Mouse (Mus musculus) macrophage (primary cell): ENCODE data around the gene Snrpb2. TPM values are rescaled to one million over a fixed set of nuclear protein-coding genes. Genes with fewer than 3 reads are reported as not detected.
A peak's percentile ranks its signal among the peaks of the same experiment; 100 is the strongest.

Experiments used
- H3K27ac ChIP-seq: fragments of 350-480 bp; formaldehyde crosslinking; 2 replicates; pipeline ENCODE4 v1.9.0; 2021
- H3K36me3 ChIP-seq: fragments of 350-480 bp; formaldehyde crosslinking; 2 replicates; pipeline ENCODE4 v1.9.0; 2021; ENCODE audit errors: inconsistent target
- H3K4me3 ChIP-seq: fragments of 350-480 bp; formaldehyde crosslinking; 2 replicates; pipeline ENCODE4 v1.9.0; 2021; ENCODE audit errors: inconsistent target
- H3K79me2 ChIP-seq: fragments of 350-480 bp; formaldehyde crosslinking; 2 replicates; pipeline ENCODE4 v1.9.0; 2021; ENCODE audit errors: inconsistent target
- WGBS: methylation state at CpG from one replicate; pipeline ENCODE4 v1.1.7; 2026; ENCODE audit warnings: inconsistent platforms; ENCODE audit not compliant: missing documents; 5-methylcytosine and 5-hydroxymethylcytosine counted together
- polyA plus RNA-seq: library from polyadenylated mRNA; stranded (reverse); fragments of 250-400 nt; gene quantifications from 3 replicates; pipeline ENCODE4 v1.2.4, GENCODE M21; 2018; ENCODE audit warnings: inconsistent platforms
- total RNA-seq, 78 experiments: library from RNA; depleted of rRNA; stranded (reverse); fragments of 250-400 nt; gene quantifications; 1 replicate in 9 of 78; 2 replicates in 24 of 78; 3 replicates in 43 of 78; 4 replicates in 2 of 78; pipeline ENCODE4 v1.2.4; 2018; ENCODE audit warnings: inconsistent platforms in 56 of 78

Gene Snrpb2
- 10 to 100 TPM; 21.3 to 79.6 (median 53.0) TPM for total RNA-seq (2018; cell fraction: chromatin; rRNA removed)
- total RNA-seq (2018; cell fraction: cytosol; rRNA removed), result 10 to 100 TPM; 26.8 to 56.2 (median 40.5) TPM
- total RNA-seq (2018; cell fraction: nucleus; rRNA removed), result 10 to 100 TPM; 18.5 to 81.5 (median 37.2) TPM
- polyA plus RNA-seq, result 51.1 to 100 TPM (median 60.8 TPM) in 3 replicates

DNA sequence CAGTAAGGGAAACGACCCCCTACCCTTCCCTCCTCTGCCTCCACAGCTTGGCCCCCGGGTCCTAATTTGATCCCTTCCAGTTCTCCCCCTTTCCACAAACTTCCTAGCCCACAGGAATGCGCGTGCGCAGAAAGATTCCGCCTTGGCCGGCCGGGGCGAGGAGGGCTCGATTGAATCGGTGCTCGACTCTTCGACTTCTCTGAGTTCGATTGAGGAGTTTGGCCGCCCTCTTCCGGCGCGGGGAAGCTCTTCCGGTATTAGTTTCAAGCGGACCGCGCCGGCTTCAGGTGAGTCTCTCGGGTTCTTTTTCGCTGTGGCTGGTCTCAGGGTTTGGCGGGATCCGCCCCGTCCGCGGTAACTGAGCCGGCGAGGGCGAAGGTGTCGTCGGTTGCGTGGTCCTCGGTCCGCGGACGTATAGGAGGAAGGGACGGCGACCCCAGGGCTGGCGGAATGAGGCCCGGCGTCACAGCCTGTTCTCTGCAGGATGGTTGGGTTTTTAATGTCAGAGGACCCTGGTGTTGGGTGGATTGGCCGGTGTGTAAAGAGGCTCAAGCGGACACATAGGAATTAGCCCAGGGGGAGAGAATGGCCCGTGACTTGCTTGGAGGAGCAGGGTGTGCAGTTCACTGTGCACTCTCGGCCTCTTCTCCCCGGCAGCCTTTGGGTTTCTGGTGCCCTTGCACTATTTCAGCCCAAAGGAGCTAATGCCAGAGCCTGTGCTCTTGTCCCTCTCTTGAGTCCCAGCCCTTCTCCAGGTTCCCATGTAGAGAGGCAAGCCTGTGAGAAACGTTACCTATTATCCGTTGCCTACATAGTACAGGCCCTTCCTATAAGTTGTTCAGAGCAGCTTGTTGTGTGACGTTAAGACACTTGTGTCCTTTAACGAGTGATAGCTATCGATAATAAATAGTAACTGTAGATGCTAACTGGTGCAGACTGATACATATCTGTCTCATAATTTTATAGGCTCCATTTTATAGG lies at the start of gene Snrpb2:
Snrpb2 (plus strand) TSS at position 228 of the 981 bp plus-strand sequence.
- peaks cover 34% of the 10 kb centered on the region for H3K36me3 ChIP-seq
- H3K79me2 ChIP-seq, result peaks cover 52% of the 10 kb centered on the region
- WGBS, result 2% methylated on average over 55 of the region's 55 CpGs
- peak within 1 kb of the TSS; percentile 99 for H3K4me3 ChIP-seq
- peak within 1 kb of the TSS; percentile 49 for H3K27ac ChIP-seq

DNA sequence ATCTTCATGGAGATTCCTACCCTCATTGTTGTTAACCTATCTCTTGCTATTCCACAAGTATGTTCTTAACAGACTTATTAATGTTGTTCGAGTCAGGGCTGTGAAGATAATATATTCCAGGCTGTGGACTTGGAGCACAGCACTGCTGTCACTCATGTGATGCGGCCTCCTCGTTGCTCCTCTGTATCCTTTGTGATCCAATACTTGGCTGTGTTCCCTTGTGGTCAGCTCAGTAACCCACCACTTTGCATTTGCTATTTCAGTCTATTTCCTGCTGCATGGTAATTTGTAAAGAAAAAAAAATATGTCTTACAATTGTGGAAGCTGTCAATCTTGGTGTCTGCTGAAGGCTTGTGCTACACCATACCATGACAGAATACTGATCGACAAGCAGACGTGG lies 49.8 kb upstream of the Snrpb2 start:
- WGBS, result 21% methylated on average over 5 of the region's 5 CpGs

DNA sequence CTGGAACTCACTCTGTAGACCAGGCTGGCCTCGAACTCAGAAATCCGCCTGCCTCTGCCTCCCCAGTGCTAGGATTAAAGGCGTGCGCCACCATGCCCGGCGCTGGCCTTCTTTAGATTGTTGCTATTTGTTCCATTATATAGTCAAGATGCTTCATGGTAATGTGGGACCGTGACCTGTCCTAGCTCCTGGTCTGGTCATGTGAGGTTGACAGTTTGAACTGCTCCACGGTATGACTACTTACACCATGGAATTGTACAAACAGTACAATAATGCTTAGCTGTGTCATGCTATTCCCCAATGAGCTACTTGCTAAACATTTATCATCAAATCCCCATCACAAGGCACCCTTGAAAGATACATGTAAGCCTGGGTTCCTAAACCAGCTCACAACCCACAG lies 44.8 kb upstream of the Snrpb2 start:
- Histone ChIP-seq H3K79me2 (no peaks in the 10 kb centered on the region), H3K27ac (no peak overlapping the region), H3K4me3 (no peak overlapping the region), H3K36me3 (no peaks in the 10 kb centered on the region)
- WGBS, result 91% methylated on average over 6 of the region's 8 CpGs

More for the DNA sequence above, 49.8 kb upstream of the Snrpb2 start:
- Histone ChIP-seq H3K4me3 (no peak overlapping the region), H3K79me2 (no peaks in the 10 kb centered on the region), H3K36me3 (no peaks in the 10 kb centered on the region), H3K27ac (no peak overlapping the region)

DNA sequence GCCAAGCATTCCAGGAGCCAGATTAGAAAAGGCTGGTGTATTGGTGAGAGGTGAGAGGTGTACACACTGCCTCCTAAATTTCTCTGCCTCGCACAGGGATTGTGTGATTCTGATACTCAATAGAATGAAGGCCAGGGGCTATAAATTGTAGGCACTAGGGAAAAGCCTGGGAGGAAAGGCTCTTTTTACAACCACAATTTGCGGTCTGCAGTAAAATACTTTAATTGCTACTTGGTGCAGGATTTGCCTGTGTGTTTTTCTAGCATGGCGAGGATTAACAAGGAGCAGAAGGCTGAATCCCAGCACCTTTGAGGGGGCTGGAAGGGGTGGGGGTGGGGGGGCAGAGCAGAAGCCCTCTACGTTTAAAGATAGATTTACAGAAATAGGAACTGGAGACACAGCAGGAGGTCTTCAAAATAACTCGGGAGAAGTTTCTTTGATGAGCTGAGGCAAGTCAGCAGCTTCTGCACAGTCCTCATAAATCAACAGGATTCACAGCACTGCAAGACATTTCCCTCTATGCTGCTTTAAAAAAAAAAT lies 44.2 kb upstream of the Snrpb2 start:
- Histone ChIP-seq H3K4me3 (no peak overlapping the region), H3K79me2 (no peaks in the 10 kb centered on the region), H3K27ac (no peak overlapping the region), H3K36me3 (no peaks in the 10 kb centered on the region)
- 29% methylated on average over 5 of the region's 5 CpGs for WGBS

DNA sequence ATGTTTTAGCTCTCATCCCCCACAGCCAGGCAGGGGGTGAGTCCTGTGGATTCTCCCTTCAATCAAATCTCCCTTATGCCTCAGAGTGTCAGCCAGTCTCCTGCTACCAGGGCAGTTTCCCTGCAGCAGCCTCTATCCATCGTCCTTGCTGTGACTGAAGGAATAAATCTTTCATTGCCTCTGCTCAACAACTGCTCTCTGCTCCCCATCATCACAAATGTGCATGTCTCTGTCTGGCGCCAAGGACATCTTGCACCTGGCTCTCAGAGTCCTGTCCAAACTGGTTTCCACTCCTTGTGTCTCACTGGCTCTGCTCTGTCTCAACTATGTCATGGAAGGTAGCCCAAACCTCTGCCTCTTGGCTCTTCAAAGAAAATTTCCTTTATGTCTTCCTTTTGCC lies 43.1 kb upstream of the Snrpb2 start:
- Histone ChIP-seq H3K36me3 (no peaks in the 10 kb centered on the region), H3K79me2 (no peaks in the 10 kb centered on the region), H3K4me3 (no peak overlapping the region), H3K27ac (no peak overlapping the region)
- WGBS, result 63% methylated on average over 2 of the region's 2 CpGs

DNA sequence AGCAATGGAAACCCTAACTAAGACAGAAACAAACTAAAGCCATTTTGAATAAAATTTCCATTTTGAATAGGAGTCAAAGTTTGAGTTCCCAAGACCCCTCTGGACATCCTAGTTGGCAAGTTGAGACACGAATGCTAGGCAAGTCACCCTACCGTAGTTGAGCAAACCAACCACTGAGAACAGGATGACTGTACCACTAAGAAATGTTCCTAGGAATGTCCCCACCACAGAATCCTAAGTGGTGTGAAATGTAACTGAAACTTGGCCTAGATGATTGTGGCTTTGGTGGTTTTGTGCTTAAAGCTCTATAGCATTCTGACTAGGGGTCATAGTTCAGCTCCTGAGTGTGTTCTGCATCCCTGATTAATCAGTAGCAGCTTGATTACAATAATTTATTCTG lies 39.5 kb upstream of the Snrpb2 start:
- Histone ChIP-seq H3K79me2 (no peaks in the 10 kb centered on the region), H3K36me3 (no peaks in the 10 kb centered on the region), H3K27ac (no peak overlapping the region), H3K4me3 (no peak overlapping the region)
- 67% methylated on average over 2 of the region's 2 CpGs for WGBS

DNA sequence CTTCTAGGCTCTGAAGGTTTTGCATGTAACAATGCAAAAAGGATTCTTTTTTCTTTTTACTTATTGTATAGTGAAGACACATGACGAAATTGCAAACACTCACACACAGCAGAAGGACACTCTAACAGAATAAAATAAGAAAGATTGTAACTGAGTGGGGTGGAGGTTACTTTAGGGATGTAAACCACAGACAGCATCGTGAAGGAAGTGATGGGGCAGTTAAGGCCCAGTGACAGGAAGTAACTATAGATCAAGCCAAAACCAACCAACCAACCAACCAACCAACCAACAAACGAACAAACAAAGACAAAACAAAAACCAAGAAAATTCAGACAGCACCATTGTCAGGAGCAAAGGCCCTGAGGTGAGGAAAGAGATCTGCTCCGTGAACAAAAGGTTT lies 38.6 kb upstream of the Snrpb2 start:
- no peak overlapping the region for H3K4me3 ChIP-seq
- H3K36me3 ChIP-seq, result no peaks in the 10 kb centered on the region
- H3K79me2 ChIP-seq, result no peaks in the 10 kb centered on the region
- WGBS, result 41% methylated on average over 4 of the region's 4 CpGs
- H3K27ac ChIP-seq, result no peak overlapping the region

DNA sequence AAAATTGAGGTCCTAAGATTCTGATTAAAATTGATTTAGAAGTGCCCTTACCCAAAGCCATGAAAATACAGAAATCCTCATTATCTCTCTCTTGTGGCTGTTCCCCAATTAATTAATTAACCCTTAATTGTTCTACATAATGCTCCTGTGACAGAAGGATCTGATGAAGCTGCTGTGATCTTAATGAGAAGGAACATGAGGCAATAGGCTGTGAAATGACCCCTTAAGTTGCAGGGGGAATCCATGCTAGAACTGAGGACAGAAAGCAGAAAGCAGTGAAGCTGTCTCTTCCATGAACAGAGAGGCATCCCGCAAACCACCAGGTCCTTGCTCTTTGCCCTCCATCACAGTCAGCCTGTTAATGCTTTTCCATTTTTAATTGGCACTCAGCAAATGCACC lies 31.6 kb upstream of the Snrpb2 start:
- no peaks in the 10 kb centered on the region for H3K36me3 ChIP-seq
- WGBS, result 85% methylated on average over 1 of the region's 1 CpGs
- H3K4me3 ChIP-seq, result no peak overlapping the region
- no peaks in the 10 kb centered on the region for H3K79me2 ChIP-seq
- H3K27ac ChIP-seq, result no peak overlapping the region

DNA sequence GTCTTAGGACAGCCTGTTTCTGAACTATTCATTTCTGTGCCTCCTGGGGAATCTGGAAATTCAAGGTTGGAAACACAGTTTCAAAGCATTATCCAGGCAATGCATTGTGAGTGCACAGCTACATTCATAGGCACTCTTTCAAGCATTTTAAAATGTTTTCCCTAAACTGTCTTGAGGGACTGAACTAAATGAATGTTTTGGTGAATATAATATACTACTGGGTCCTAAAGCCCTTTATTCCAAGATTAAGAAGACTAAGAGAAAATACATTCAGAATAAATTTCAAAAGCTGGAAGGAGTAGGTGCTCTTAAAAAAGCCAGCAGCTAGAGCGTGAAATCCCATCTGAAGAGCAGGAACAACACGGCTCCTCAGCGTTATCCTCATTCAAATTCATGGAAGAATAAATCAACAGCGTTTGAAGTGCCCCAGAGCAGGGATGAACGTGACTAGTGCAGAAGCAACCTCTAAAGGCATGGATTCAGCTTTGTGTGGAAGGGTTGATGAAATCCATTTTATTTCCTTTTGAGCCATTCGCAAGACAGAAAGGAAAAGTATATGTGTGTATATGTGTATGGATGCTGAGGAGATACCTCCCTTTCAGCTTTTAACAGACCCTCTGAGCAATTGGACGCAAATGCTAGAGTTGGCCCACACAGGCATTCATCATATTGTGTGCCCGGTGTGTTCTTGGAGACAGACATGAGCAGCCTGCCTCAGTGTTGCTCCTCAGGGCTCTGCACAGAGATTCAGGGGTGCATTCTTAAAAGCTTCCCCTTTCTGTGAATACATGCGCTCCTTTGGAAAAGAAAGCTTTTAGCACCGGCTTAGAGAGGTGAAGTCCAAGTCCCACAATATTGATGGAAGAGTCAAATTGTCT lies 30.2 kb upstream of the Snrpb2 start:
- H3K36me3 ChIP-seq, result no peaks in the 10 kb centered on the region
- no peaks in the 10 kb centered on the region for H3K79me2 ChIP-seq
- no peak overlapping the region for H3K27ac ChIP-seq
- H3K4me3 ChIP-seq, result no peak overlapping the region
- 86% methylated on average over 10 of the region's 10 CpGs for WGBS

DNA sequence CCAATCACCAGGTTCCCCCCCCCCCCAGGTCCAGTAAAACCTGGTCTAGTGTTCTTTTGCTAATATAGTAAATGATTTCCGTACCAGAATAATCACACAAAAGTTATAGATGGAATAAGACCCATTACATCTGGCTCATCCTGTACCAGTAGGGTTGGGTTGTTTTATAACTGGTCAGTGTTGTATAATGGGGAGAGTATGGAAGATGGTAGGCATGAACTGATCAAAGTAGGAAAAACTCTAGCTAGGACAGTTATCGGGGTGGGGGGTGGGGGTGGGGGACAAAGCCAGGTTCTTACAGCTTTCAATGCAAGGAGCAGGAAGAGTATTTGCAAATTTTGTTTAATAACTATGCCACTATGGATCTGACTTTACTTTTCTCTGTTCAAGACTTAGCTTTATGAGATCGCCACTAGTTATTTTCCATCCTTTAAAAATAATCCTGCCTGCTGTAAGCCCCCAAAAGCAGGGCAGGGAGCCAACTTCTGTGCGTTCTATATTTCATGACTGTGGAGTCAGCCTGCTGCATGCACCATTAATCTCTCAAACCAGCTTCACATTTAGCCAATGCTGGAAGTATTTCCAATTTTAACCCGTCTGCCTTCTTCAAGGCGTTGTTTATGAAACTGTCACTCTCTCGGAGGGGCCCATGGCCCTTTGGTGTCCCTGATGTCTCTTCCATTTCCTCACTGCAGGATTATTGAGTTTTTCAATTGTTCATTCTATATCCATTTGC lies 28.3 kb upstream of the Snrpb2 start:
- Histone ChIP-seq H3K4me3 (no peak overlapping the region), H3K27ac (no peak overlapping the region), H3K36me3 (no peaks in the 10 kb centered on the region), H3K79me2 (no peaks in the 10 kb centered on the region)
- WGBS, result 90% methylated on average over 7 of the region's 7 CpGs

DNA sequence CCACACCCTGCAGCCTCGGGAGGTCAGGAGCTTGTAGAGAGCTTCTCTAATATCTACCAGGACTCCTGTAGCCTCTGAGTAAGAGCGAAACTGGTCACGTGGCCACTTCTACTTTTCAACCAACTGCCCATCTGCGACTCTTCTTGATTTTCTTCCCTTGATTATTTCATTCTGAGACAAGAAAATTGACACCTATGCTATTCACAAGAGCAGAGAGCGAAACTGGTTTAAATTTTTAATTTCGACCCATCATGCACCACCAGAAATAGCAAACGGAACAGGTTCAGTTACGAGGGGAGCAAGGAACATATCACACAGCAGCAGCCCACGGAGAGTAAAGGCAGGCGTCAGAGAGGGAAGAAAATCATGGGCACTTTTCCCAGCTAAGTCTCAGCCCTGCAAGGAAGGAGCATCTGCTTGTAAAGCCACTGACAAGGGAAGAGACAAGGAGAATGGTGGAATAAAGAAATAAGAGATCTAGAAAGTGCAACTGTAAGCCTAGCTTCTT lies 27.7 kb upstream of the Snrpb2 start:
- 67% methylated on average over 10 of the region's 10 CpGs for WGBS
- Histone ChIP-seq H3K4me3 (no peak overlapping the region), H3K79me2 (no peaks in the 10 kb centered on the region), H3K27ac (no peak overlapping the region), H3K36me3 (no peaks in the 10 kb centered on the region)

DNA sequence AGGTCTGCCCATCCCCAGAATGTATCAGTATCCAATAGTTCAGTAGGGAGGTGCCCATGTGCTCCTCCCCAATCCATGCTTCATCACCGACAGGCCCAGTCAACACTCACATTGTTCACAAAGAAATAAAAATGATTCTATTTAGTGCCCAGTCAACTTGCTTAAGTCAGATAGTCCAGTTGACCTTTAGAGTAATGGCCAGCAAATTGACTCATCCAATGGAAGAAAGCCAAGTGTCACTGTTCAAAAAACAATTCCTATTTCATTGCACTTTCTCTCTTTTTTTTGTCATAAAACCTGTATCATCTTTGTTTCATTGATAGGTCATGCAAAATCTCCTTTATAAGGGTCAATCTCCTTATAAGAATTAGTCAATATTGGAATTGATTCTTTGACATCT lies 21.2 kb upstream of the Snrpb2 start:
- H3K4me3 ChIP-seq, result no peak overlapping the region
- WGBS, result 94% methylated on average over 1 of the region's 1 CpGs
- H3K36me3 ChIP-seq, result no peaks in the 10 kb centered on the region
- no peaks in the 10 kb centered on the region for H3K79me2 ChIP-seq
- H3K27ac ChIP-seq, result no peak overlapping the region

DNA sequence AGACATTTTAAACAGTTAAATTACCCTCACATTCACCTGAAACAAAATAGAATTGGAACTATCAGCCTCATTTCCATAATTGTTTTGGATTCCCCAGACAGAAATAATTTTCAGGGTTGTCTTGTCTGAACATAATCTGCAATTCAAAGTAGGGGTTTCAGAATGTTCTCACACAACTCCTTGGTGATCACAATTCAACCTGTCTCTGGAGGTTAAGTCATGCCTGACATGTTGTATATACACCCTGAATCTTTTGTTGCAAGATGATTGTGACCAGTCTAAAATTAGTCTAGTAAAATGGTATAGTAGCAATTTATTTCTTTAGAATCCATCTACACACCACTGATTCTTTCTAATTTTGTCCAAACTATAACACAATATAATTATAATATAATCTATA lies 7.6 kb upstream of the Snrpb2 start:
- Histone ChIP-seq H3K79me2 (no peaks in the 10 kb centered on the region), H3K4me3 (no peak overlapping the region), H3K36me3 (no peaks in the 10 kb centered on the region), H3K27ac (no peak overlapping the region)

DNA sequence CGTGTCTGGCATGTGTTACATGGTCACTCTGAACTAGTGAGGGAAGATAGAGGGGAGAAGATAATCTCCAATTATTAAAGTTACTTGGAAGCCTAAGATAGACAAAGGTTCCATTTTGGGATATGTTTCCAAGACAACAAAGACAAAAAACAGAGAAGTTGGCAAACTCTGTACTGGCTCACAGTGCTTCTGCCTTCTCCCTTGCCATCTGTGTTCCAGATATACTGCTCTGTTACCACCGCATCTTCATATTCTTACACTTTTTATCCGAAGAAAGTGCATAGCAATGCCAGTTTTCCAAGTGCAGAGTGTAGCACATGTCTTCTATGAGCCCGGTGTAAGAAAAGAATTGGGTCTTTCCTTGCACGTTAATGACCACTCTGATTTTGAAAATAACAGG lies 6.1 kb upstream of the Snrpb2 start:
- H3K4me3 ChIP-seq, result no peak overlapping the region
- 81% methylated on average over 5 of the region's 5 CpGs for WGBS
- H3K79me2 ChIP-seq, result no peaks in the 10 kb centered on the region
- H3K27ac ChIP-seq, result no peak overlapping the region
- no peaks in the 10 kb centered on the region for H3K36me3 ChIP-seq
